Mouse (Mus musculus): ENCODE data around the gene Aifm1.
A peak's percentile ranks its signal among the peaks of the same experiment; 100 is the strongest.
"Not testable (repeated sequence)": the region's sequence is repeated elsewhere in the genome, so short reads cannot be mapped to it uniquely, and the experiment has no call there.

The Aifm1 gene

DNA sequence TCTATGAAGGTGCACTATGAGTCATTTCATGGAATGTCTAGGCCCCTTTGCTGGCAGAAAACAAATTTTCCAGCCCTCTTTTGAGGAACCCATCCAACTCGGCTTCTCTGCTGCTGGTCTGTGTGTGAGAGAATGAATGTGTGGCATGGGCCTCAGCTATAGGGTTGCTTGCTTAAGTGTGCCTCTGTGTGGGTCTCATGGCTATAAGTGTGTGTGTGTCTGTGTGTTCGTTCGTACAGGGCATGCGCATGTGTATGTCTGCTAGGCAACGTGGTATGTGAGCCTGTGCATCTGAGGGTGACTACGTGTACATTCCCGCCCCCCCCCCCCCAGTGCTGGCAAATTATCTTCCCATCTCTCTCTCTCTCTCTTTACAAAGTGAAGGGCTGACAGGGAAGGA, 52.9 kb downstream of the Aifm1 start:
- no peak for DNase-seq (ENCODE audit: low spot score in 2 of 2)

- no peak for DNase-seq (ENCODE audit: low spot score in 2 of 2)
These were observed 56.4 kb downstream of the Aifm1 start for GRCm38 (mm10) chrX:48456956-48457355.

DNA sequence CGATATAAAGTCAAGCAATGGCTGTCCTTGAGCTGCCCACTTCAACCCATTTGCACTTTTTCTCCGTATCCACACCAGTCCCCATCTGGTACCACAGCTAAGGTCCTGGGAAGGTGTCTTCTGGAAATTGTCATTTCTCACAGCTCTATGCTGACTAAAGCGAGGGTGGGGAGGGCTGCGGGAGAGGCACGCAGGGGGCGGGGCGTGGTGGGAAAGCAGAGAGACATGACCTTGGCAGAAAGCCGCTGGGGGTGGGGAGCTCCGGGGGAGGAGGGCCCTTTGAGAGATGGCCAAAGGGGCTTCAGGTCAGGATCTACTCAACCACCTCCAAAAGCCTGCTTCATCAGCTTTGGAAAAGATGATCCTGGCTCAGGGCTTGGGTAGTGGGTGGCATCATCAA, 58.3 kb downstream of the Aifm1 start:
- DNase-seq (ENCODE audit: low spot score in 2 of 2): peak in 1 of 2 experiments; percentile 45

DNA sequence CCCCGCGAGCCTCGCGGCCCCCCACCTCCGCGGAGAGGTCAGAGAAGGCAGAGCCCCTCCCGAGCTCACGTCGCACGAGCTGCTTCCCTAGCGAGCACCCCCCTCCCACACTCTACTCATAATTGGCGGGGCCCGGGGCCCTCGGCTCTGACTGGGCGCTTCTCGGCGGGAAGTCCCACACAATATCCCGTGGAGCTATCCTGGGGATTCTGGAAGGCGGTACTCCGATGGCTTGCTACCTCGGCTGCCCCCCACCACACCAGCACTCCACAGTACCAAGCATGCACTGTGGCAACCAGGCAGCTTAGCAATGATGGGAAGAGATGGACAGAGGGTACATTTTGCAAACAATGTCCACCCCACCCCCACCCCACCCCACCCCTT, 58.9 kb downstream of the Aifm1 start:
- DNase-seq (ENCODE audit: low spot score in 2 of 2): no peak

DNA sequence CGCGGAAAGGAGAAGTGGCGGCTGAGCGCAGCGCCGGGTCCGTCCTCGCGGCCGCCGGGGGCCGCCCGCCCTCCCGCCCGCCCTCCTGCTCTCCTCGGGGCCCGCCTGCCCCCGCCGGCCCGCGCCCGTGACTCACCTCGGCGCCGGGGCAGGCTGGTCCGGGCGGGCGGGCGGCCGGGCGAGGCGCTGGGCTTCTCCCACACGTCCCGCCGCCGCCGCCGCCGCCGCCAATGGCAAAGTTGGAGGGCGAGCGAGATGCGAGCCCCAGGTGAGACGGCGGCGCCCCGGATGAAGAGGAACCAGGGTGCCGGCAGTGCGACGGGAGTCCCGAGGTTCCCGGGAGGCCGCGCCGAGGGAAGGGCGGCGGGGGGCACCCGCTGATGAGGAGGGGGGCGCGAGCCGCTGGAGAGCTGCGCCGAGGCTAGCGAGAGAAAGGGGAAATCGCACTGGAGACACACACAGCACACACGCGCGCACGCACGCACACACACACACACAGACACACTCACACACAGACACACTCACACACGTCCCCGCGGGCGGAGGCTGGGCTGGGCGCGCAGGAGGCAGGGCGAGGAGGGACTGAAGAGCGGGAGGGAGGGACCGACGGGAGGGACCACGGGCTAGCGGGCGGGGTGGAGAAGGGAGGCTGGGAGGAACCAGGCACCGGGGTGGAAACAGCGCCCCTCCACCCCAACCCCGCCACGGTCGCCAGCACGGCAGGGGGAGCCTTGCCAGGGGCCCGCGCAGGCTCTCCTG, 59.4 kb downstream of the Aifm1 start:
- DNase-seq (ENCODE audit: low spot score in 2 of 2): peak in 1 of 2 experiments; percentile 81

GRCm38 (mm10) chrX:48452931-48453673, 60.3 kb downstream of the Aifm1 start:
- DNase-seq (ENCODE audit: low spot score in 2 of 2): peak in 1 of 2 experiments; percentile 55

DNA sequence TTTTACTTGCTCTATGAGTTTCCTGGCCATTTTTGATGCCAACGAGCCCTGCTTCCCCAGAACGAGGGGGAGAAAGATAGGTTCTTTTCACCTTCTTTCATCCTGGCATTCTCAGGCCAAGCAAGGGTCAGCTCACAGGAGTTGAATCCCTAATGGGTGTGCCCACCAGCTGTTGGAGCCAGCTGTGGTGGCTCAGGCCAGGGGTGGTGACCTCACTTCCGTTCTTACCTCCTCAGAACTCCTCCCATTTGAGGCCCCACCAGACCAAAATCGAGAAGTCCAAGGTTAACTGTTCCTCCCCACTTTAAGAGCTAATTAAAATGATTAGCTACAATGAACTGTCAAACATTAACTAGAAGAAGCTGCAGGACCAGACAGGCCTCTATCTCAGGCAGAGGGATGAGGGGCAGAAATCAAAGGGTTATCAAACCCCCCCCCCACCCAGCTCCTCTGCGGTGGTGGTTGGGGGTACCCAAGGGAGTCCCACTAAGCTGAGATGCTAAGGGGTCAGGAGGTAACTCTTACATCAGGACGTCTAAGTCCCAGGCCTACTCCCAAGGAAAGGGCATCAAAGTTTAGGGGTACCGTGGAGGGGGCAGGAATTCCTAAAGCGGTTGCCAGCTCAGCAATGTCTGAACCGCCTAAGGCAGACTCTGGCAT, 61.0 kb downstream of the Aifm1 start:
- DNase-seq (ENCODE audit: low spot score in 2 of 2): peak in 1 of 2 experiments; percentile 33

DNA sequence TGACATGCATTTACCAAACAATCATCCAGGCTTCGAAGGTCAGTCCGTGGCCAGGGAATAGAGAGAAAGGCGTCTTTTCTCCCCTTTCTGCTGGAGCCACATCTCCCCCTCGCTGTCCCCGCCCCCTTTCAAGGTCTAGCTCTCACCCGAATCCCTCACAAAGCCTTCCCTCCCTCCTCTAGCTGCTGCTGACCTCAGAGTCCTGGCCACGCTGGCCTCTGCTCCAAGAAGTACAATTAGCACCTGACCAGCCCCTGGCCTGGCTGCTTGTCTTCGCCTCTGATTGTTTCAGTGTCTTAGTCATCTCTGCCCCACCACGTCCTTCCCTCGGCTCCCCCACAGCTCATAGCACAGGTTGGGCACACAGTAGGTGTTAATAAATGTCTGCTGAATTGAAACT, 63.7 kb downstream of the Aifm1 start:
- DNase-seq (ENCODE audit: low spot score in 2 of 2): no peak

DNA sequence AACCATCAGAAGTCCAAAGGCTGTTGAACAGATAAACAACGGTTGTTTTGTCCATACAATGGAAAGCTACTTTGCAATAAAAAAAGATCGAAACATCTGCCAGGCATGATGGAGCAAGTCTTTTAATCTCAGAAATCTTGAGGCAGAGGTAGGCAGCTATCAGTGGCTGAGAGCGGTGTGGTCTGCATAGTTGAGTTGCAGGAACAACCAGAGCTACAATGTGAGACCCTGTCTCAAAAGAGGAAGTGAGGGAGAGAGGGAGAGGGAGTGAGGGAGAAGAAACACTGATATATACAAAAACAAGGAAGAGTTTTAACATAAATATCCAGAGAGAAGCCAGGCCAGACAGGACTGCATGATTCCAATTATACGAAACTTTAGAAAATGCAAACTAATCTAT, 68.7 kb downstream of the Aifm1 start:
- DNase-seq (ENCODE audit: low spot score in 2 of 2): no peak

GRCm38 (mm10) chrX:48441954-48442353, 71.4 kb downstream of the Aifm1 start:
- no peak for DNase-seq (ENCODE audit: low spot score in 2 of 2)

DNA sequence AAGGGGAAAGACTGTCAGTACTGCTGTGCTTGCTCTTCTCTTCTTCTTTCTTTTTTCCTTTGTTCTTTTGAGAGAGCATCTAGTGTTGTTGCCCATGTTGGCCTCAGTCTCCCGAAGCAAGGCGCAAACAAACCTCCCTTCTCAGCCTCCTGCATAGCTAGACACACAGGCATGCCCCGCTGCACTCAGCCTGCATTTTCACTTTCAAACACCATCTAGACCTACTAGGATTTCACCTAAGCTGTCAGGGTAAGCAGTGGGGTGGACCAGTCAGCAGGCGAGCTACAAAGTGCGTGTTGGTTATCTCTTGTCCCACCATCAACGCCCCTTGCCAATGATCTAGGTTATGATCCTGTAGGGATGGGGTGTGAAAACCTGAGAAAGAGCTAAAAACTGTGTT, 71.8 kb downstream of the Aifm1 start:
- peak in 1 of 2 experiments; percentile 21 for DNase-seq (ENCODE audit: low spot score in 2 of 2)

- DNase-seq (ENCODE audit: low spot score in 2 of 2): peak in 1 of 2 experiments; percentile 48
These were observed 74.3 kb downstream of the Aifm1 start for GRCm38 (mm10) chrX:48439036-48439435.

- DNase-seq (ENCODE audit: low spot score in 2 of 2): not testable (repeated sequence)
These were observed 77.3 kb downstream of the Aifm1 start for GRCm38 (mm10) chrX:48436082-48436481.

GRCm38 (mm10) chrX:48435477-48435900, 77.9 kb downstream of the Aifm1 start:
- DNase-seq (ENCODE audit: low spot score in 2 of 2): peak in 1 of 2 experiments; percentile 28

- DNase-seq (ENCODE audit: low spot score in 2 of 2): no peak
These were observed 79.1 kb downstream of the Aifm1 start for GRCm38 (mm10) chrX:48434251-48434650.

DNA sequence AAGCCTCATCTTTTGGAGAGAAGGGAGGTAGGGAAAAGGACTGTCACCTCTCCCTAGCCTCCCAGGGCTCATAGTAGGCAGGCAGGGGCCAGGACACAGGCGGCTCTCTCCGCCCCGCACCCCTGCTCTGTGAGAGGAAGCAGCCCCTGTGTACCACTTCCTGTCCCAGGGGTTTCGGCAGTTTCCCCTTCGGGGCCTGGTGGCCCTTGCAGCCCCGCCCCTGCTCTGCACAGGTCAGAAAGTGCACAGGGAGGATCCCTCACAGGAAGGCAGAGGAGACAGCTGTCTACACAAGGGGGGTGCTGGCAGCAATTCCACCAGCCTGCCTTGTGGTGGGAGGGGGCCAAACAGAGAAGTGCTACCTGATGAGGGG, 79.8 kb downstream of the Aifm1 start:
- peak; percentile 37 to 82 for DNase-seq (ENCODE audit: low spot score in 2 of 2)

GRCm38 (mm10) chrX:48432599-48433526, 80.5 kb downstream of the Aifm1 start:
- peak in 1 of 2 experiments; percentile 15 for DNase-seq (ENCODE audit: low spot score in 2 of 2)

GRCm38 (mm10) chrX:48429538-48429937, 83.8 kb downstream of the Aifm1 start:
- DNase-seq (ENCODE audit: low spot score in 2 of 2): peak in 1 of 2 experiments; percentile 38

DNA sequence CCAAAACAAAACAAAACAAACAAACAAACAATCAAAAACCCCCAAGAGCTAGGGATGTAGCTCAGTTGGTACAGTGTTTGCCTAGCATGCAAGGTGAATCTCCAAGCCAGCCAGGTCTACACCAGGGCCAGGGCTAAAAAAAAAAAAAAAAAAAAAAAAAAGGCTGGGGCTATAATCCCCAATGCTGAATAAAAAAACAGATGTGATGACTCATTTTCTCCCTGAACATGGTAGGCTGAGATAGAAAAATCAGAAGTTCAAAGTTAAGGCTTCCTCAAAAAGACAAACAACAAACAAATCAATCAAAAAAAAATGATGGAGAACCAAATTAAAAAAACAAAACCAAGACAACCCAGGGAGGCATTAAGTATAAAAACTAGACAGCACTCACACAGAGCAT, 84.3 kb downstream of the Aifm1 start:
- no peak for DNase-seq (ENCODE audit: low spot score in 2 of 2)

- DNase-seq (ENCODE audit: low spot score in 2 of 2): no peak
These were observed 84.7 kb downstream of the Aifm1 start for GRCm38 (mm10) chrX:48428642-48429041.

GRCm38 (mm10) chrX:48428241-48428640, 85.1 kb downstream of the Aifm1 start:
- no peak for DNase-seq (ENCODE audit: low spot score in 2 of 2)

Data from spleen, postnatal 10 days (tissue).